Comparison of ENCODE assay signal across 8 mouse cellular contexts in genomic region chr2:34753811-34754550, GRCm38 (mm10). TPM values are rescaled to one million over a fixed set of nuclear protein-coding genes. Genes with fewer than 3 reads are reported as not detected.
DNase-seq lines count a peak whose midpoint lies in the region; ATAC-seq and TF ChIP-seq lines count a peak whose summit lies in the region.

No protein-coding gene starts in this region.

- H3K4me1 ChIP-seq in E14TG2a.4 (replicated peaks; ENCODE audit: low read depth, low read length) = peaks cover 19% of the 10 kb centered on the region
- H3K4me1 ChIP-seq in forebrain, embryonic 12.5 days = peaks cover 25% of the 10 kb centered on the region
- H3K4me1 ChIP-seq in neural tube, embryonic 14.5 days (ENCODE audit: control insufficient read depth, insufficient read depth, low read length) = peaks cover 13% of the 10 kb centered on the region
- H3K4me1 ChIP-seq in testis, adult 2 months (ENCODE audit: control insufficient read depth, insufficient read depth, low read length) = peaks cover 3% of the 10 kb centered on the region; the same call in 1 of the 2 replicates

- no peaks in the 10 kb centered on the region for H3K9me3 ChIP-seq in E14TG2a.4 (ENCODE audit: low read length)
- H3K9me3 ChIP-seq in forebrain, embryonic 12.5 days = no peaks in the 10 kb centered on the region
- no peaks in the 10 kb centered on the region for H3K9me3 ChIP-seq in neural tube, embryonic 14.5 days (ENCODE audit: control insufficient read depth, low read length)

- no peak for TF ChIP-seq CTCF in E14TG2a.4 (conservative IDR thresholded peaks at IDR 0.05; ENCODE audit: low read length)
- no peak for TF ChIP-seq CTCF in testis, adult 2 months (IDR thresholded peaks at IDR 0.05; ENCODE audit: control insufficient read depth, insufficient read depth, insufficient replicate concordance, low read depth, low read length)

- intact Hi-C loops in heart, postnatal 10 days (cut with DNase I) = loop anchor here (2.0 kb wide), 1 partner anchor 17 kb away; the partner anchor contains the start of gene Hspa5

- peak; percentile 95 for ATAC-seq in forebrain, embryonic 12.5 days (ENCODE audit: low FRiP score)
- peak; percentile 95 for ATAC-seq in neural tube, embryonic 14.5 days (ENCODE audit: low read depth)

- H3K27ac ChIP-seq in forebrain, embryonic 12.5 days = peak overlapping the region; percentile 95
- H3K27ac ChIP-seq in neural tube, embryonic 14.5 days (ENCODE audit: low read depth, low read length) = peak overlapping the region; percentile 94
- H3K27ac ChIP-seq in testis, adult 2 months (ENCODE audit: control insufficient read depth, insufficient read depth, low read depth, low read length) = peak overlapping the region; percentile 94

- peak overlapping the region; percentile 96 for H3K9ac ChIP-seq in forebrain, embryonic 12.5 days
- H3K9ac ChIP-seq in neural tube, embryonic 14.5 days (replicated peaks; ENCODE audit: low read depth, low read length) = peak overlapping the region; percentile 96

- H3K4me2 ChIP-seq in forebrain, embryonic 12.5 days = peak overlapping the region; percentile 66
- peak overlapping the region; percentile 54 for H3K4me2 ChIP-seq in neural tube, embryonic 14.5 days (ENCODE audit: low read depth, low read length)

- under 1% methylated on average over 90 of the region's 106 CpGs for WGBS in forebrain, embryonic 12.5 days
- under 1% methylated on average over 87 of the region's 106 CpGs for WGBS in large intestine, adult 2 months
- 1% methylated on average over 90 of the region's 106 CpGs for WGBS in neural tube, embryonic 14.5 days

- DNase-seq in c-Kit-positive CD71-positive TER-119-positive erythroid progenitor cells, embryonic 14.5 days (ENCODE audit: low spot score) = peak; percentile 81
- DNase-seq in heart, postnatal 10 days = peak; percentile 92
- peak; percentile 58 for DNase-seq in large intestine, adult 2 months (ENCODE audit: low read depth, low spot score)
- peak; percentile 86 to 91 for DNase-seq in lung, adult 18-20 months

- no peaks in the 10 kb centered on the region for H3K36me3 ChIP-seq in E14TG2a.4 (ENCODE audit: insufficient read depth, low read length)
- H3K36me3 ChIP-seq in forebrain, embryonic 12.5 days (replicated peaks) = no peaks in the 10 kb centered on the region
- no peaks in the 10 kb centered on the region for H3K36me3 ChIP-seq in neural tube, embryonic 14.5 days (ENCODE audit: control insufficient read depth, insufficient read depth, low read length)
- no peaks in the 10 kb centered on the region for H3K36me3 ChIP-seq in testis, adult 2 months (ENCODE audit: control insufficient read depth, insufficient read depth, low read length)

- H3K27me3 ChIP-seq in E14TG2a.4 (ENCODE audit: insufficient read depth, low read length) = no peaks in the 10 kb centered on the region
- no peaks in the 10 kb centered on the region for H3K27me3 ChIP-seq in forebrain, embryonic 12.5 days
- no peaks in the 10 kb centered on the region for H3K27me3 ChIP-seq in neural tube, embryonic 14.5 days (ENCODE audit: control insufficient read depth, insufficient read depth, low read length)
- H3K27me3 ChIP-seq in testis, adult 2 months (ENCODE audit: control insufficient read depth, insufficient read depth, low read length) = no peaks in the 10 kb centered on the region

- peak overlapping the region; percentile 87 for H3K4me3 ChIP-seq in E14TG2a.4 (replicated peaks; ENCODE audit: low read length)
- H3K4me3 ChIP-seq in forebrain, embryonic 12.5 days (replicated peaks) = peak overlapping the region; percentile 85
- peak overlapping the region; percentile 91 for H3K4me3 ChIP-seq in neural tube, embryonic 14.5 days (ENCODE audit: low read depth, low read length)
- peak overlapping the region; percentile 99 for H3K4me3 ChIP-seq in testis, adult 2 months (ENCODE audit: control insufficient read depth, low read depth, low read length)

- TF ChIP-seq POLR2A in testis, adult 2 months (IDR thresholded peaks at IDR 0.05; ENCODE audit: control insufficient read depth, low read depth, low read length) = peak; percentile 78

RNA-seq across cellular contexts. Expression of gene Gapvd1, which starts 1.1 kb away (rescaled TPM):
- 123 and 134 TPM in 2 replicates for polyA plus RNA-seq in forebrain, embryonic 12.5 days (2016; fragmentation: Nextera tagmentation; extraction: Ambion mirVana)
- 10 to 100 TPM; 45.7 to 48.1 TPM for total RNA-seq in heart, postnatal 10 days (2021)
- polyA plus RNA-seq in large intestine, adult 2 months (2012; rRNA removed) = 13.4 and 13.7 TPM in 2 replicates
- polyA plus RNA-seq in neural tube, embryonic 14.5 days (2014; fragmentation: Nextera tagmentation; extraction: Ambion mirVana) = 119 and 132 TPM in 2 replicates
- polyA plus RNA-seq in testis, adult 2 months (2012; rRNA removed) = 19.0 and 19.2 TPM in 2 replicates

RNA-seq across cellular contexts. Expression of gene Hspa5, which starts 17.8 kb away (rescaled TPM):
- 571 and 599 TPM in 2 replicates for polyA plus RNA-seq in forebrain, embryonic 12.5 days (2016; fragmentation: Nextera tagmentation; extraction: Ambion mirVana)
- 100 to 1,000 TPM; 390 to 403 TPM for total RNA-seq in heart, postnatal 10 days (2021)
- 446 and 623 TPM in 2 replicates for polyA plus RNA-seq in large intestine, adult 2 months (2012; rRNA removed)
- 402 and 471 TPM in 2 replicates for polyA plus RNA-seq in neural tube, embryonic 14.5 days (2014; fragmentation: Nextera tagmentation; extraction: Ambion mirVana)
- 587 and 750 TPM in 2 replicates for polyA plus RNA-seq in testis, adult 2 months (2012; rRNA removed)

RNA-seq across cellular contexts. Expression of gene Rabepk, which starts 45.7 kb away (rescaled TPM):
- 23.3 and 23.4 TPM in 2 replicates for polyA plus RNA-seq in forebrain, embryonic 12.5 days (2016; fragmentation: Nextera tagmentation; extraction: Ambion mirVana)
- total RNA-seq in heart, postnatal 10 days (2021) = 10 to 100 TPM; 13.0 to 16.7 TPM
- 28.5 and 30.1 TPM in 2 replicates for polyA plus RNA-seq in large intestine, adult 2 months (2012; rRNA removed)
- polyA plus RNA-seq in neural tube, embryonic 14.5 days (2014; fragmentation: Nextera tagmentation; extraction: Ambion mirVana) = 26.0 and 29.1 TPM in 2 replicates
- polyA plus RNA-seq in testis, adult 2 months (2012; rRNA removed) = 431 and 458 TPM in 2 replicates

Comparison
In these comparisons a context has a peak if more than half of its experiments do, and no peak if none do; other contexts are left out.
1. Peak in every context shown above with its lines: DNase-seq, ATAC-seq, H3K4me3 ChIP-seq and H3K27ac ChIP-seq.
2. RNA of gene Rabepk, which starts 45.7 kb away (polyA plus RNA-seq): 431 to 458 TPM in testis, adult 2 months; 26.0 to 29.1 TPM in neural tube, embryonic 14.5 days, 28.5 to 30.1 TPM in large intestine, adult 2 months and 23.3 to 23.4 TPM in forebrain, embryonic 12.5 days; every median in the first group is over 10 times any median in the second.